8 mouse cellular contexts compared by ENCODE assay signal in genomic region chr14:122876163-122876562, GRCm38 (mm10). TPM values are rescaled to one million over a fixed set of nuclear protein-coding genes. Genes with fewer than 3 reads are reported as not detected.
DNase-seq lines count a peak whose midpoint lies in the region; ATAC-seq and TF ChIP-seq lines count a peak whose summit lies in the region.

No protein-coding gene starts in this region.

- WGBS in forebrain, embryonic 13.5 days, result 2% methylated on average over 6 of the region's 6 CpGs
- WGBS in olfactory bulb, adult 2 months, result 3% methylated on average over 6 of the region's 6 CpGs

- TF ChIP-seq POLR2A in olfactory bulb, adult 2 months (IDR thresholded peaks at IDR 0.05; ENCODE audit: insufficient read depth, low read depth, low read length), result no peak

- H3K9me3 ChIP-seq in ES-E14 (ENCODE audit: control insufficient read depth, insufficient read depth, low read depth, low read length), result no peaks in the 10 kb centered on the region
- H3K9me3 ChIP-seq in forebrain, embryonic 13.5 days (replicated peaks), result no peaks in the 10 kb centered on the region

- peak; percentile 93 for ATAC-seq in forebrain, embryonic 13.5 days

- H3K27me3 ChIP-seq in forebrain, embryonic 13.5 days, result peaks cover 50% of the 10 kb centered on the region

- no peak overlapping the region for H3K4me3 ChIP-seq in ES-E14 (ENCODE audit: insufficient read depth in 1 of 2, low read depth in 1 of 2, low read length in 2 of 2, poor library complexity in 1 of 2, severe bottlenecking in 1 of 2)
- no peak overlapping the region for H3K4me3 ChIP-seq in forebrain, embryonic 13.5 days
- no peak overlapping the region for H3K4me3 ChIP-seq in olfactory bulb, adult 2 months (ENCODE audit: insufficient read depth, low read depth, low read length)

- no peaks in the 10 kb centered on the region for H3K4me1 ChIP-seq in ES-E14 (ENCODE audit: control insufficient read depth in 2 of 2, insufficient read depth in 2 of 2, low read length in 2 of 2, poor library complexity in 1 of 2)
- peaks cover 43% of the 10 kb centered on the region for H3K4me1 ChIP-seq in forebrain, embryonic 13.5 days
- peaks cover 7% of the 10 kb centered on the region for H3K4me1 ChIP-seq in olfactory bulb, adult 2 months (ENCODE audit: control insufficient read depth, insufficient read depth, low read length)

- peak; percentile 27 for DNase-seq in ES-E14 (ENCODE audit: low read depth, low spot score)
- peak; percentile 20 for DNase-seq in c-Kit-positive CD71-positive TER-119-positive erythroid progenitor cells, embryonic 14.5 days (ENCODE audit: low spot score)
- DNase-seq in heart, postnatal 10 days, result peak; percentile 80 to 85
- DNase-seq in kidney, postnatal 36 days, result peak; percentile 72 to 84
- DNase-seq in lung, adult 18-20 months, result peak; percentile 61 to 68
- DNase-seq in testis, postnatal 14 days (ENCODE audit: low spot score), result peak; percentile 46

- no peak overlapping the region for H3K9ac ChIP-seq in ES-E14 (ENCODE audit: insufficient read depth, low read depth, low read length, poor library complexity, severe bottlenecking)
- H3K9ac ChIP-seq in forebrain, embryonic 13.5 days, result no peak overlapping the region

- in situ Hi-C loops in ES-E14 (cut with MboI; ENCODE audit: low sequenced_read_pairs in 2 of 2, unreplicated experiment in 2 of 2), result loop anchor here in 1 of 2 experiments (25.0 kb wide), 2 partner anchors 664 to 814 kb away; no protein-coding TSS in a partner anchor

- intact Hi-C loops in heart, postnatal 10 days (cut with DNase I), result loop anchor here (1.0 to 5.0 kb wide), 3 partner anchors 239 to 809 kb away; no protein-coding TSS in a partner anchor

- H3K27ac ChIP-seq in ES-E14 (ENCODE audit: insufficient read depth, low read depth, low read length, poor library complexity, severe bottlenecking), result no peak overlapping the region
- H3K27ac ChIP-seq in forebrain, embryonic 13.5 days, result peak overlapping the region; percentile 75; the same call in 1 of the 2 replicates
- H3K27ac ChIP-seq in olfactory bulb, adult 2 months (ENCODE audit: insufficient read depth, low read depth, low read length), result no peak overlapping the region

- H3K36me3 ChIP-seq in ES-E14 (ENCODE audit: control insufficient read depth, insufficient read depth, low read length, poor library complexity, severe bottlenecking), result no peaks in the 10 kb centered on the region
- H3K36me3 ChIP-seq in forebrain, embryonic 13.5 days (ENCODE audit: poor library complexity, severe bottlenecking), result no peaks in the 10 kb centered on the region

- peak; percentile 78 for TF ChIP-seq CTCF in olfactory bulb, adult 2 months (IDR thresholded peaks at IDR 0.05; ENCODE audit: insufficient read depth, low read depth, low read length)

- H3K4me2 ChIP-seq in forebrain, embryonic 13.5 days, result no peak overlapping the region

TF ChIP-seq in ES-E14, 5 proteins besides CTCF, POLR2A, EP300 and RAD21:
- TF ChIP-seq ZC3H11A (IDR thresholded peaks at IDR 0.05; ENCODE audit: borderline replicate concordance, low read depth, low read length) (peak; percentile 94), ZNF384 (IDR thresholded peaks at IDR 0.05; ENCODE audit: low read depth, low read length) (no peak)

RNA-seq across cellular contexts. Expression of gene Ggact, which starts 37.4 kb away (rescaled TPM):
- total RNA-seq in ES-E14 (2012; rRNA removed), result 13.6 and 17.4 TPM in 2 replicates
- polyA plus RNA-seq in forebrain, embryonic 13.5 days (2015; fragmentation: Nextera tagmentation; extraction: Ambion mirVana), result 5.0 and 5.2 TPM in 2 replicates
- total RNA-seq in heart, postnatal 10 days (2021), result 10 to 100 TPM; 20.0 to 23.4 TPM
- not detected in 2 replicates for polyA plus RNA-seq in olfactory bulb, adult 2 months (2012; ENCODE audit: insufficient read depth, insufficient read length, low replicate concordance, missing spikeins)

Comparison
In these comparisons a context has a peak if more than half of its experiments do, and no peak if none do; other contexts are left out.
1. DNase-seq: peak in every context shown above with its lines; median percentile 82 in heart, postnatal 10 days; 78 in kidney, postnatal 36 days; 64 in lung, adult 18-20 months; 46 in testis, postnatal 14 days; 27 in ES-E14; 20 in c-Kit-positive CD71-positive TER-119-positive erythroid progenitor cells, embryonic 14.5 days.